Mouse (Mus musculus) CH12.LX (cell line): ENCODE measurements around the gene Fpr3. TPM values are rescaled to one million over a fixed set of nuclear protein-coding genes. Genes with fewer than 3 reads are reported as not detected.

Source experiments
- DNase-seq: peaks from one replicate; pipeline ENCODE4 v3.0.0-alpha.2; 2013; ENCODE audit errors: extremely low read depth
- H3K27ac ChIP-seq: 2 replicates; pipeline ENCODE4 v1.5.1; 2012; ENCODE audit warnings: low read depth, mild to moderate bottlenecking, control low read depth, moderate library complexity; ENCODE audit not compliant: insufficient read depth
- H3K27me3 ChIP-seq: replicated peaks from 2 replicates; pipeline ENCODE3; 2012; ENCODE audit warnings: inconsistent platforms
- H3K36me3 ChIP-seq, 2 experiments: replicated peaks in 1 of 2; 2 replicates each; pipeline versions ENCODE3 to v1.6.1; 2012; ENCODE audit warnings: inconsistent platforms in 1 of 2, low read length in 1 of 2, mild to moderate bottlenecking in 1 of 2, mixed read lengths in 1 of 2, moderate library complexity in 1 of 2; ENCODE audit not compliant: control insufficient read depth in 1 of 2, insufficient read depth in 1 of 2
- H3K4me1 ChIP-seq, 2 experiments: 2 replicates each; pipeline ENCODE4 v1.6.1; 2012; ENCODE audit warnings: inconsistent platforms in 1 of 2, moderate library complexity in 1 of 2; ENCODE audit not compliant: insufficient read depth in 2 of 2, control insufficient read depth in 1 of 2
- H3K4me2 ChIP-seq: 2 replicates; pipeline ENCODE4 v1.6.1; 2012; ENCODE audit warnings: low read depth, mild to moderate bottlenecking, control low read depth; ENCODE audit not compliant: poor library complexity, insufficient read depth, severe bottlenecking
- H3K4me3 ChIP-seq, 3 experiments: fragments of 150-350 bp in 1 of 3; sonication (generic) in 1 of 3; replicated peaks in 1 of 3; 2 replicates each; pipeline versions ENCODE3 to v1.5.1; 2011 to 2012; ENCODE audit warnings: low read depth in 2 of 3, low read length in 2 of 3, mild to moderate bottlenecking in 2 of 3, moderate library complexity in 2 of 3, control low read depth in 1 of 3, improper control_type of control experiment in 1 of 3, inconsistent platforms in 1 of 3, mixed read lengths in 1 of 3; ENCODE audit not compliant: poor library complexity in 1 of 3
- H3K79me2 ChIP-seq: replicated peaks from 2 replicates; pipeline ENCODE4 v1.6.1; 2012; ENCODE audit warnings: mild to moderate bottlenecking, moderate library complexity; ENCODE audit not compliant: control insufficient read depth, poor library complexity, insufficient read depth, severe bottlenecking; ENCODE audit errors: extremely low read depth
- H3K9ac ChIP-seq: 2 replicates; pipeline ENCODE4 v1.6.1; 2012; ENCODE audit warnings: low read depth, mild to moderate bottlenecking, control low read depth, moderate library complexity; ENCODE audit not compliant: insufficient read depth
- H3K9me3 ChIP-seq: replicated peaks from 2 replicates; pipeline ENCODE3; 2012; ENCODE audit warnings: low read length, inconsistent platforms, mixed read lengths
- BHLHE40 ChIP-seq: IDR thresholded peaks from 2 replicates; pipeline ENCODE4 v1.6.1; 2011; ENCODE audit warnings: mild to moderate bottlenecking, low read depth, low read length, improper control_type of control experiment
- CHD1 ChIP-seq: IDR thresholded peaks from 2 replicates; pipeline ENCODE4 v1.6.1; 2012; ENCODE audit warnings: low read depth, low read length, improper control_type of control experiment, inconsistent platforms
- CHD2 ChIP-seq: IDR thresholded peaks from 2 replicates; pipeline ENCODE4 v1.6.1; 2011; ENCODE audit warnings: low read length, improper control_type of control experiment
- EP300 ChIP-seq: IDR thresholded peaks from 2 replicates; pipeline ENCODE4 v1.6.1; 2011; ENCODE audit warnings: low read length, improper control_type of control experiment
- ETS1 ChIP-seq: conservative IDR thresholded peaks from 2 replicates; pipeline ENCODE4 v1.6.1; 2012; ENCODE audit warnings: low read depth, mild to moderate bottlenecking, inconsistent platforms, low read length, improper control_type of control experiment, moderate library complexity
- GABPA ChIP-seq: IDR thresholded peaks from 2 replicates; pipeline ENCODE4 v1.6.1; 2012; ENCODE audit warnings: low read depth, low read length, improper control_type of control experiment, inconsistent platforms; ENCODE audit not compliant: insufficient replicate concordance
- IRF4 ChIP-seq: IDR thresholded peaks from 2 replicates; pipeline ENCODE4 v1.6.1; 2014; ENCODE audit warnings: low read depth, mild to moderate bottlenecking, inconsistent platforms, low read length, improper control_type of control experiment
- JUN ChIP-seq: IDR thresholded peaks from 2 replicates; pipeline ENCODE4 v1.6.1; 2011; ENCODE audit warnings: low read depth, mild to moderate bottlenecking, low read length, improper control_type of control experiment, moderate library complexity; ENCODE audit not compliant: insufficient read depth
- KAT2A ChIP-seq: IDR thresholded peaks from 2 replicates; pipeline ENCODE4 v1.6.1; 2012; ENCODE audit warnings: low read length, improper control_type of control experiment, inconsistent platforms; ENCODE audit not compliant: insufficient replicate concordance
- MAFK ChIP-seq: IDR thresholded peaks from 2 replicates; pipeline ENCODE4 v1.6.1; 2011; ENCODE audit warnings: low read length, improper control_type of control experiment; ENCODE audit not compliant: insufficient replicate concordance
- MAX ChIP-seq: IDR thresholded peaks from 2 replicates; pipeline ENCODE4 v1.6.1; 2011; ENCODE audit warnings: low read length, improper control_type of control experiment
- MAZ ChIP-seq: IDR thresholded peaks from 2 replicates; pipeline ENCODE4 v1.6.1; 2012; ENCODE audit warnings: low read depth, mild to moderate bottlenecking, inconsistent platforms, low read length, improper control_type of control experiment, moderate library complexity
- NELFE ChIP-seq: IDR thresholded peaks from 2 replicates; pipeline ENCODE4 v1.6.1; 2011; ENCODE audit warnings: low read depth, low read length, improper control_type of control experiment
- NRF1 ChIP-seq: IDR thresholded peaks from 2 replicates; pipeline ENCODE4 v1.6.1; 2014; ENCODE audit warnings: low read depth, mild to moderate bottlenecking, inconsistent platforms, low read length, improper control_type of control experiment, moderate library complexity
- POLR2A ChIP-seq: IDR thresholded peaks from 2 replicates; pipeline ENCODE4 v1.6.1; 2011; ENCODE audit warnings: low read depth, mild to moderate bottlenecking, improper control_type of control experiment, low read length
- POLR2AphosphoS2 ChIP-seq: IDR thresholded peaks from 2 replicates; pipeline ENCODE4 v1.6.1; 2011; ENCODE audit warnings: low read depth, low read length, improper control_type of control experiment
- RCOR1 ChIP-seq: conservative IDR thresholded peaks from 2 replicates; pipeline ENCODE4 v1.6.1; 2012; ENCODE audit warnings: low read depth, mild to moderate bottlenecking, inconsistent platforms, low read length, improper control_type of control experiment
- SIN3A ChIP-seq: IDR thresholded peaks from 2 replicates; pipeline ENCODE4 v1.6.1; 2012; ENCODE audit warnings: low read length, improper control_type of control experiment, inconsistent platforms
- SMC3 ChIP-seq: IDR thresholded peaks from 2 replicates; pipeline ENCODE4 v1.6.1; 2011; ENCODE audit warnings: low read depth, low read length, improper control_type of control experiment
- TBP ChIP-seq: conservative IDR thresholded peaks from 2 replicates; pipeline ENCODE4 v1.6.1; 2011; ENCODE audit warnings: low read depth, low read length, improper control_type of control experiment
- TCF12 ChIP-seq: IDR thresholded peaks from 2 replicates; pipeline ENCODE4 v1.6.1; 2014; ENCODE audit warnings: low read depth, mild to moderate bottlenecking, inconsistent platforms, low read length, improper control_type of control experiment
- USF1 ChIP-seq: IDR thresholded peaks from 2 replicates; pipeline ENCODE4 v1.6.1; 2014; ENCODE audit warnings: low read depth, mild to moderate bottlenecking, inconsistent platforms, low read length, improper control_type of control experiment
- USF2 ChIP-seq: conservative IDR thresholded peaks from 2 replicates; pipeline ENCODE4 v1.6.1; 2011; ENCODE audit warnings: low read depth, low read length, improper control_type of control experiment
- ZKSCAN1 ChIP-seq: IDR thresholded peaks from 2 replicates; pipeline ENCODE4 v1.6.1; 2012; ENCODE audit warnings: low read depth, inconsistent platforms, low read length, improper control_type of control experiment, borderline replicate concordance
- ZMIZ1 ChIP-seq: IDR thresholded peaks from 2 replicates; pipeline ENCODE4 v1.6.1; 2012; ENCODE audit warnings: low read depth, mild to moderate bottlenecking, inconsistent platforms, low read length, improper control_type of control experiment
- dilution Hi-C: fragments of 300-500 bp; cut with MboI; formaldehyde crosslinking; loops from 2 replicates; pipeline ENCODE4 v1.14.3; 2020; ENCODE audit warnings: low sequenced_read_pairs; ENCODE audit not compliant: extremely low pct_unique_long_range_greater_than_20kb, extremely low pct_ligation_motif_present
- in situ Hi-C: fragments of 300-500 bp; cut with MboI; formaldehyde crosslinking; loops from 3 replicates; pipeline ENCODE4 v1.14.3; 2019; ENCODE audit warnings: low sequenced_read_pairs, low pct_ligation_motif_present, low pct_unique_long_range_greater_than_20kb, mixed read lengths
- polyA plus RNA-seq: library from polyadenylated mRNA; unstranded; fragments of >175 nt; gene quantifications from 2 replicates; pipeline ENCODE4 v1.2.1, GENCODE M21; 2012; ENCODE audit warnings: low read depth; ENCODE audit not compliant: insufficient read length
- total RNA-seq, 2 experiments: library from RNA; depleted of rRNA; stranded (reverse); fragments of 300-350 nt in 1 of 2; fragments of >200 nt in 1 of 2; gene quantifications; 2 replicates each; pipeline ENCODE4 v1.2.3; 2012 to 2014

Gene Fpr3
- total and polyA plus RNA-seq, 3 experiments, result not detected

- TF ChIP-seq MAX, result no peak
- TF ChIP-seq CHD1, result no peak
- TF ChIP-seq JUN, result no peak
- TF ChIP-seq MAFK, result no peak
- no peak for TF ChIP-seq IRF4
- TF ChIP-seq USF1, result no peak
- no peak for TF ChIP-seq TBP
- no peak for TF ChIP-seq NRF1
- no peak for TF ChIP-seq POLR2A
- TF ChIP-seq ETS1, result no peak
- TF ChIP-seq SIN3A, result no peak
- TF ChIP-seq ZMIZ1, result no peak
- TF ChIP-seq CHD2, result no peak
- no peak for TF ChIP-seq USF2
- TF ChIP-seq SMC3, result no peak
- no peak for TF ChIP-seq EP300
- TF ChIP-seq KAT2A, result no peak
- TF ChIP-seq POLR2AphosphoS2, result no peak
- no peak for TF ChIP-seq TCF12
- Histone ChIP-seq H3K4me2 (no peak overlapping the region), H3K4me3 (no peak overlapping the region), H3K4me1 (peaks cover 0 to 8% of the 10 kb centered on the region in 2 experiments; a peak in 2 of 4 replicates), H3K27ac (no peak overlapping the region), H3K9ac (no peak overlapping the region), H3K36me3 (no peaks in the 10 kb centered on the region), H3K27me3 (no peaks in the 10 kb centered on the region), H3K79me2 (no peaks in the 10 kb centered on the region), H3K9me3 (no peaks in the 10 kb centered on the region)
- no peak for DNase-seq
- in situ Hi-C loops, result no loop called here
- dilution Hi-C loops, result no loop called here
These were observed 25.3 kb upstream of the Fpr3 start for GRCm38 (mm10) chr17:17862360-17862759.

DNA sequence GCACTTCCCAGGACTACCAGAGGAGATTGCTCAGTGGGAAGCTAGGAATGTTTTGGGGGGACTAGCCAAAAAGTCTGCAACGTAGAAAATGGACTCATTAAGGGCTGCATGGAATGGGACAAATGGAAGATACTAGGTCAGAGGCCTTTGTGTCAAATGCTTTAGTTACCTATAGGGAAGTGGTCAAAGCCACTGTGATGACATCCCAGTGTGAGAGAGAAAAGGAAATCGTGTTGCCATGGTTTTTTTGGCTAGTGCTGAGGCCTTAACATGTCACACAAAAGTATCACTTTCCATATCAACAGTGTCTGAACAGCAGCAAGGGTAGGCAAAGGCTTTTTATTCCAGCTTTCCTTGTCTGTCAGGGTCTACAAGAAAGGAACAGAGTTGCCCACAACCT, 22.5 kb upstream of the Fpr3 start:
- H3K4me3 ChIP-seq, result no peak overlapping the region
- H3K9me3 ChIP-seq, result no peaks in the 10 kb centered on the region
- in situ Hi-C loops, result no loop called here
- H3K27ac ChIP-seq, result no peak overlapping the region
- dilution Hi-C loops, result no loop called here
- no peaks in the 10 kb centered on the region for H3K79me2 ChIP-seq
- H3K4me1 ChIP-seq, result peaks cover 0 to 7% of the 10 kb centered on the region in 2 experiments; a peak in 1 of 4 replicates
- no peaks in the 10 kb centered on the region for H3K36me3 ChIP-seq
- DNase-seq, result peak; percentile 6
- H3K4me2 ChIP-seq, result no peak overlapping the region
- no peaks in the 10 kb centered on the region for H3K27me3 ChIP-seq
- no peak for TF ChIP-seq MAX
- TF ChIP-seq MAZ, result no peak
- TF ChIP-seq BHLHE40, result no peak
- no peak for TF ChIP-seq ZMIZ1
- no peak for TF ChIP-seq CHD2
- TF ChIP-seq CHD1, result no peak
- TF ChIP-seq RCOR1, result no peak
- TF ChIP-seq NRF1, result no peak
- no peak for TF ChIP-seq NELFE
- no peak for TF ChIP-seq GABPA
- no peak for TF ChIP-seq TCF12
- TF ChIP-seq JUN, result no peak
- TF ChIP-seq POLR2A, result no peak
- TF ChIP-seq USF2, result no peak
- TF ChIP-seq ZKSCAN1, result no peak
- TF ChIP-seq TBP, result no peak
- H3K9ac ChIP-seq, result no peak overlapping the region
